Mouse (Mus musculus): ENCODE measurements around the gene Prtn3. TPM values are rescaled to one million over a fixed set of nuclear protein-coding genes. Genes with fewer than 3 reads are reported as not detected.

Gene Prtn3
- polyA plus RNA-seq, 1 experiment: 259 TPM

DNA sequence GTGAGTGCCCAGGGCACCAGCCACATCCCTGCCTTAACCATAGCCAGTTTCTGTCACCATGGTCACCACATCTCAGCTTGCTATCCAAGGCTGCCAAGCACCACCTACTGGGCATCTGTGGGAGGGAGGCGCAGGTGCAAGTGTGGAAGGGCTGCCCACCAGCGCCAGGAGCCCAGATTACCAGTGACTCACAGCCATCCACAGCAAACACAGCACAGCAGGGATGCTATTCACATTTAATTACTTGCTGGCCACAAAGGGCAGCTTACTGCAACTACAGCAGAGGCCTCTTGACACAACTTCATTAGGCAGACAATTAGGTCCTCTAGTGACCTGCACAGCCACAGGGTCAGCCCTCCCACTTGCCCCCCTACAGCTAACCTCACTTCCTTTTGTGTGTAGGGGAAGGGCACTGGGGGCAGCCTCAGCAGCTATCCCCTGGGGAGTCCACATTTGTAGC is 26.7 kb downstream of the Prtn3 start:
- Histone ChIP-seq H3K27ac (ENCODE audit: control insufficient read depth, insufficient read depth, low read depth, low read length, poor library complexity) (no peak overlapping the region), H3K4me3 (replicated peaks; ENCODE audit: control insufficient read depth, low read depth, low read length) (no peak overlapping the region), H3K4me1 (ENCODE audit: control insufficient read depth, insufficient read depth, low read length) (no peaks in the 10 kb centered on the region)
- 72% methylated on average over 2 of the region's 2 CpGs for WGBS
- TF ChIP-seq CTCF (IDR thresholded peaks at IDR 0.05; ENCODE audit: control insufficient read depth, insufficient read depth, low read length) (peak; percentile 21; the same call in 1 of the 2 replicates), POLR2A (IDR thresholded peaks at IDR 0.05; ENCODE audit: borderline replicate concordance, control insufficient read depth, low read depth, low read length) (no peak)

DNA sequence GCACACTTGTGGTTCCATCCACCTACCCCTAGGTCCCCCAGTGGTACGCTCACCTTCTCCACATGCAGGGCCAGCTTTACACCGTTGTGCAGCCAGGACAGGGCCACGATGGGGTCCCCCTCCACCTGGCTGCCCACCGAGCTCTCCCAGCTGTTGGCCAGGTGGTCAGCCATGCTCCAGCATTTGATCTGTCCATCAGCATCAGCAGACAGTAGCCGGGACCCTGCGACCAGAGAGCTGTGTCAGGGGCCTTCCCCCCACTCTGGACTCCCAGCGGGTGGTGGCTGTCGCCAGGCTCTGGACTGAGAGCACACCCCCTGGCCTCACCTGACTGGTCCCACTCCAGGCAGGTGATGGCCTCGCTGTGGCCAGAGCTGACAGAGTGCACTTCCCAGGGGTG is 32.4 kb downstream of the Prtn3 start:
- no peak for TF ChIP-seq CTCF (IDR thresholded peaks at IDR 0.05; ENCODE audit: control insufficient read depth, insufficient read depth, low read length)
- no peak for TF ChIP-seq POLR2A (IDR thresholded peaks at IDR 0.05; ENCODE audit: borderline replicate concordance, control insufficient read depth, low read depth, low read length)
- Histone ChIP-seq H3K4me3 (replicated peaks; ENCODE audit: control insufficient read depth, low read depth, low read length) (no peak overlapping the region), H3K4me1 (ENCODE audit: control insufficient read depth, insufficient read depth, low read length) (peaks cover 4% of the 10 kb centered on the region), H3K27ac (ENCODE audit: control insufficient read depth, insufficient read depth, low read depth, low read length, poor library complexity) (no peak overlapping the region)
- WGBS: 94% methylated on average over 9 of the region's 9 CpGs

DNA sequence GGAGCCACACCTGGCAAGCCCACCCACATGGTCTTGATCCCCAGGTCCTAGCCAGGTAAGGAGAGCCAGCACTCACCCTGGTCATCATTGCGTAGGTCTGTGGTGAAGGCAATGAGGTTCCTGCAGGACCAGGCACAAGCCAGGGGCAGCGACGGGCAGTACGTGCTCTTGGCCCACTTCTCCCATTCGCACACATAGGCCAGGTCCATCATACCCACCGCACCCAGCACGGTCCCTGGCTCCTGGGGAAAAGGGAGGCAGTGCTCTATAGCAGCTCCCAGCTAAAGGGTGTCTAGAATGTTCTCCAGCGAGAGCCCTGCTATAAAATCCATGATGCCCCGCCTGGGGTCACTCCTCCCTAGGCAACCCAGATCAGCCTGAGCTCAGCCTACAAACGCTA is 33.1 kb downstream of the Prtn3 start:
- H3K27ac ChIP-seq (ENCODE audit: control insufficient read depth, insufficient read depth, low read depth, low read length, poor library complexity): no peak overlapping the region
- H3K4me1 ChIP-seq (ENCODE audit: control insufficient read depth, insufficient read depth, low read length): peaks cover 4% of the 10 kb centered on the region
- H3K4me3 ChIP-seq (replicated peaks; ENCODE audit: control insufficient read depth, low read depth, low read length): no peak overlapping the region
- TF ChIP-seq CTCF (IDR thresholded peaks at IDR 0.05; ENCODE audit: control insufficient read depth, insufficient read depth, low read length): no peak
- no peak for TF ChIP-seq POLR2A (IDR thresholded peaks at IDR 0.05; ENCODE audit: borderline replicate concordance, control insufficient read depth, low read depth, low read length)
- WGBS: 91% methylated on average over 10 of the region's 10 CpGs

- Histone ChIP-seq H3K4me1 (ENCODE audit: control insufficient read depth, insufficient read depth, low read length) (peaks cover 4% of the 10 kb centered on the region), H3K4me3 (replicated peaks; ENCODE audit: control insufficient read depth, low read depth, low read length) (peak within 1 kb of the TSS; percentile 83), H3K27ac (ENCODE audit: control insufficient read depth, insufficient read depth, low read depth, low read length, poor library complexity) (peak within 1 kb of the TSS; percentile 99)
- no peak; the same call in 1 of the 2 replicates for TF ChIP-seq POLR2A (IDR thresholded peaks at IDR 0.05; ENCODE audit: borderline replicate concordance, control insufficient read depth, low read depth, low read length)
- no peak for TF ChIP-seq CTCF (IDR thresholded peaks at IDR 0.05; ENCODE audit: control insufficient read depth, insufficient read depth, low read length)
- WGBS: 1% methylated on average over 52 of the region's 52 CpGs
These were observed 34.2 kb downstream of the Prtn3 start, which contains the start of gene Med16 for GRCm38 (mm10) chr10:79908167-79909091. Gene Med16 (minus strand): TSS chr10:79908923.

DNA sequence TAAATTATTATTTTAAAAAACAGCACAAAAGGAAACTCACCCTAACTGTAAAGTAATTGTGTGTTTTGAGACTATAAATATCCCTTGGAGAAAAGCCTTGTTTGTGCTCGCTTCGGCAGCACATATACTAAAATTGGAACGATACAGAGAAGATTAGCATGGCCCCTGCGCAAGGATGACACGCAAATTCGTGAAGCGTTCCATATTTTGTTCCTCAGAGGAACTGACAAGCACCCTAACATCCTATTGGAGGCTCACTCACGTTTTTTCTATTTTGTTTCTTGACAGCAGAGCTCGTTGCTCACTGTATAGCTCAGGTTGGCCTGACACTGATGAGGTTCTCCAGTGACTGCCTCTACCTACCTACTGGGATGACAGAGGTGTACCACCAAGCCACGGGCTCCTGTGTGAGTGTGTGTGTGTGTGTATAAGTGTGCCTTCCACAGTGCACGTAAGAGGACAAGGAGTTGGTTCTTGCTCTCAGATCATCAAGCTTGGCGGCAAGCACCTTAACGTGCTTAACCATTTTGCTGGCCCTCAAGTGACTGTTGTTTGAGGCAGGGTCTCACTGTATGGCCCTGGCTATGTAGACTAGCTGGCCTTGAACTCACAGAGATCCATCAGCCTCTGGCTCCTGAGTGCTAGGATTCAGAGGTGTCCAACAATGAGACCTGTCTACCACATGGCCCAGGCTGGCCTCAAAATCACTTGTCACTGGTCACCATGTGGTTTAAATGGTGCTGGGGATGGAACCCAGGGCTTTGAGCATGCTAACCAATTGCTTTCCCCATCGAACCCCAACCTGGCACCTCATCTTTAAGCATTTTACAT is 35.0 kb downstream of the Prtn3 start:
- Histone ChIP-seq H3K4me1 (ENCODE audit: control insufficient read depth, insufficient read depth, low read length) (peaks cover 4% of the 10 kb centered on the region), H3K4me3 (replicated peaks; ENCODE audit: control insufficient read depth, low read depth, low read length) (no peak overlapping the region), H3K27ac (ENCODE audit: control insufficient read depth, insufficient read depth, low read depth, low read length, poor library complexity) (peak overlapping the region; percentile 57)
- TF ChIP-seq CTCF (IDR thresholded peaks at IDR 0.05; ENCODE audit: control insufficient read depth, insufficient read depth, low read length): no peak
- TF ChIP-seq POLR2A (IDR thresholded peaks at IDR 0.05; ENCODE audit: borderline replicate concordance, control insufficient read depth, low read depth, low read length): no peak
- WGBS: 22% methylated on average over 14 of the region's 14 CpGs

DNA sequence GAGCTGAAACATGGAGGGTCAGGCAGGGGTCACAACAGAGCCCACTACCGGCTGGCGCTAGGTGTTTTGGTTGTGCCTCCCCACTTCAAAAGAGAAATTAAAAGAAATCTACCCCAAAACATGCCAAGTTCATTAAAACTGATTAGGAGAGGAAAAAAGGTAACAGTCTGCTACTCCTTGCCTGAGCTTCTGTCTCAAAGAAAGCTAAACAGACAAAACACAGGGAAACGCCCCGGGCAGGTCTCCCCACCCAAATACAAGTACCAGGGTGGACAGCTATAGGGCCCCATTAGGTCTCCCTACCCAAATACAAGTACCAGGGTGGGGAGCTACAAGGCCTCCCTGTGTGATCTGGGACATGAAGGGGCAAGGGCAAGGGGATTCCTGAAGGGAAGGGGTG is 36.3 kb downstream of the Prtn3 start, which contains the start of gene Gm26602:
Gene Gm26602 (plus strand): TSS at position 301 of the 400 bp plus-strand sequence.
- TF ChIP-seq CTCF (IDR thresholded peaks at IDR 0.05; ENCODE audit: control insufficient read depth, insufficient read depth, low read length): no peak
- no peak for TF ChIP-seq POLR2A (IDR thresholded peaks at IDR 0.05; ENCODE audit: borderline replicate concordance, control insufficient read depth, low read depth, low read length)
- Histone ChIP-seq H3K4me1 (ENCODE audit: control insufficient read depth, insufficient read depth, low read length) (peaks cover 5% of the 10 kb centered on the region), H3K4me3 (replicated peaks; ENCODE audit: control insufficient read depth, low read depth, low read length) (no peak within 1 kb of the TSS), H3K27ac (ENCODE audit: control insufficient read depth, insufficient read depth, low read depth, low read length, poor library complexity) (no peak within 1 kb of the TSS; the same call in 1 of the 2 replicates)
- WGBS: 93% methylated on average over 4 of the region's 4 CpGs

DNA sequence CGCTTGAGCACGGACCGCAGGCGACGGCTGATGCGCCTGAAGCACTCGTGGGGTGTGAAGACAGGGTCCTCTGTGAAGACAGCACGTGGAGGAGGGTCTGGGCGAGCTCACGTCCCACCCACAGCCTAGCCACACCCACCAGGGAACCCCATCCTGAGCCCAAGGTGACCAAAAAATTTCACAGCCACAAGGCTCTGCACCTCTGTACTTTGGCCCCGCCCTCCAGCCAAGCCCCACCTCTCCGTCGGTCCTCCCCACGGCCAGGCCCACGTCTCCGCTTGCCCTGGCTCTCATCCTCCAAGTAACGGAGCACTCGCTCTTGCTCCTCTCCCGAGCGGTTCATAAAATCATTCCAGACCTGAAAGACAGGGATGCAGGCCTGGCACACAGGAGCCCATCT is 38.1 kb downstream of the Prtn3 start:
- TF ChIP-seq CTCF (IDR thresholded peaks at IDR 0.05; ENCODE audit: control insufficient read depth, insufficient read depth, low read length): no peak
- TF ChIP-seq POLR2A (IDR thresholded peaks at IDR 0.05; ENCODE audit: borderline replicate concordance, control insufficient read depth, low read depth, low read length): no peak
- 86% methylated on average over 20 of the region's 20 CpGs for WGBS
- Histone ChIP-seq H3K4me3 (replicated peaks; ENCODE audit: control insufficient read depth, low read depth, low read length) (no peak overlapping the region), H3K27ac (ENCODE audit: control insufficient read depth, insufficient read depth, low read depth, low read length, poor library complexity) (no peak overlapping the region), H3K4me1 (ENCODE audit: control insufficient read depth, insufficient read depth, low read length) (peaks cover 7% of the 10 kb centered on the region)

Data from bone marrow, adult 2 months (tissue).